Mouse (Mus musculus) CD4-positive naive resting alpha-beta T cell, adult 76 days (primary cell): ENCODE data around the gene Cnnm1. TPM values are rescaled to one million over a fixed set of nuclear protein-coding genes. Genes with fewer than 3 reads are reported as not detected.

Experiments
- total RNA-seq: library from RNA; stranded (reverse); gene quantifications from one replicate; pipeline ENCODE4 v1.2.4, GENCODE M21; 2023

The Cnnm1 gene
- not detected for total RNA-seq

DNA sequence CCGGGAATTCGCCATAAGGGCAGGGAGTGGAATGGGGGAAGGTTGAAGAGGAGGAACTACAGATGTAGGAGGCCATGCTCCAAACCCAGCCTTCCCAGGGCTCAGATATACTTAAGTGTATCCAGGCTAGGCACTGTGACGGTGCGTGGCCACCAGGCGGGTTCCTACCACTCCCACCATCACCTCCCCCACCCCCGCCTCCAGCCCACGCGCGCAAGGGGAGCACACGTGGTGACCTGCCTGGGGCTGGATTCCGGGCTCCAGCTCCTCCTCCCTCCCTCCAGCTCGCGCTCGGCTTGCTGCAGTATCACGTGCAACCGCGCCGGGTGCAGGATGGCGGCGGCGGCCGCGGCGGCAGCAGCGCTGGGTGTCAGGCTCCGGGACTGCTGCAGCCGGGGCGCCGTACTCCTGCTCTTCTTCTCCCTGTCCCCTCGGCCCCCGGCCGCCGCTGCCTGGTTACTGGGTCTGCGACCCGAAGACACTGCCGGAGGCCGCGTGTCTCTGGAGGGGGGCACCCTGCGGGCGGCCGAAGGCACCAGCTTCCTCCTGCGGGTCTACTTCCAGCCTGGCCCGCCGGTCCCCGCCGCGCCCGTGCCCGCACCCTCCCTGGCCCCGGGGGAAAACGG is at the start of gene Cnnm1:
Cnnm1 (plus strand) TSS at position 325 of the 626 bp plus-strand sequence.

DNA sequence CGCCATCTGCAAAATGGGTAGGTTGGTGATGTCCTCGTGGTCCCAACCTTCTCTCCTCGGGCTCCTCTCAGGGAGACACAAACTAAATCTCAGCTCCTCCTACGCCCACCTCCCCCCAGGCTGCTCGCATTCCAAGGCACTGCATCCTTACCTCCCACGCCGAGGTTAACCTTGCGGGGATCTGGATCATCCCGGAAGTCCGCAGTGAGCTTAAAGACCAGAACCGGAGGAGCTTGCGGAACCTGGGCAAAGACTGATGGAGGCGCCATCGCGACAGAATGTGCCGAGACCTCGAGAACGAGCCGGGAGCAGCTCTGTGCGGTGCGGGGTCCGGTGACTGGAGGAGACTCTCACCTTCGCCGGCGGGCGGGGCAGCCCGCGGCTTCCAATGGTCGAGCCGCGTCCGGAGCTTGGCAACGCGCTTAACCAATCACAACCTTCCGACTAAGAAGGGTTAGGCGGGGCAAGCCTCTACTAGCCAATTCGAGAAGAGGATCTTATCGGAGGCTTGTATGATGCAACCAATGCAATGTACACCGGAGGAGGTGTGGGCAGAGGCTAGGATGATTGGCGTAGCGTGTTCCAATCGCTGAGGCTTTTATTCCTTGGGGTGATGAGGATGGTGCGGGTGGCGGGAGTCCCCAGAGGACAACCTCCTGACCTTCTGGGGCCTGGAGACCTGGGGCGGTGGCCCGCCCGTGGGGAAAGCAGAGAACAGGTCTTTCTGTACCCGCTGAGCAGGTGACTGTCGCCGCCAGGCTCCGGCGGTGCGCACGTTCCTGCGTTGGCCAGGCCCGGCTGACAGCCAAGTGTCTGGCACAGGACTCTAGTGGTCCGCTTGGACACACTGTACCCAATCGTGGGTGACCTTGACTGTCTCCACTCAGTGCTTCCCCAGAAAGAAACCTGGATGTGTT is 84.2 kb downstream of the Cnnm1 start, which contains the start of gene Got1:
Got1 (minus strand) TSS at position 419 of the 917 bp plus-strand sequence.

Other genes starting within 250 kb of the Cnnm1 start
- not detected for gene Hpse2, start 52.1 kb upstream of the Cnnm1 start, total RNA-seq
- gene Got1, start 84.2 kb downstream of the Cnnm1 start, total RNA-seq, result 124 TPM
- not detected for gene Nkx2-3, start 171.9 kb downstream of the Cnnm1 start, total RNA-seq
- 52.5 TPM for gene Slc25a28, start 234.4 kb downstream of the Cnnm1 start, total RNA-seq
- 6.0 TPM for gene Entpd7, start 249.2 kb downstream of the Cnnm1 start, total RNA-seq